Mouse (Mus musculus) E14TG2a.4 (cell line): ENCODE data around the gene Mansc1.

ENCODE experiments used
- H3K27me3 ChIP-seq: 2 replicates; pipeline ENCODE4 v1.6.1; 2014; ENCODE audit warnings: low read length, control low read depth; ENCODE audit not compliant: insufficient read depth
- H3K36me3 ChIP-seq: 2 replicates; pipeline ENCODE4 v1.6.1; 2014; ENCODE audit warnings: low read length, control low read depth; ENCODE audit not compliant: insufficient read depth
- H3K4me1 ChIP-seq: replicated peaks from 2 replicates; pipeline ENCODE4 v1.6.1; 2014; ENCODE audit warnings: low read depth, low read length, control low read depth
- H3K4me3 ChIP-seq: replicated peaks from 2 replicates; pipeline ENCODE4 v1.5.1; 2014; ENCODE audit warnings: mild to moderate bottlenecking, low read length
- H3K9me3 ChIP-seq: 2 replicates; pipeline ENCODE4 v1.6.1; 2014; ENCODE audit warnings: low read length, control low read depth
- CTCF ChIP-seq: conservative IDR thresholded peaks from 2 replicates; pipeline ENCODE4 v1.5.1; 2014; ENCODE audit warnings: low read length
- NANOG ChIP-seq: IDR thresholded peaks from 2 replicates; pipeline ENCODE4 v1.6.1; 2014; ENCODE audit warnings: borderline replicate concordance, low read length, mixed read lengths
- POU5F1 ChIP-seq: IDR thresholded peaks from 2 replicates; pipeline ENCODE4 v1.6.1; 2014; ENCODE audit warnings: low read length, borderline replicate concordance

Gene Mansc1

GRCm38 (mm10) chr6:134641738-134642446 is 9.6 kb upstream of the Mansc1 start:
- Histone ChIP-seq H3K27me3 (no peaks in the 10 kb centered on the region), H3K36me3 (peaks cover 19% of the 10 kb centered on the region), H3K4me3 (peak overlapping the region; percentile 97), H3K4me1 (peaks cover 18% of the 10 kb centered on the region), H3K9me3 (no peaks in the 10 kb centered on the region)
- TF ChIP-seq POU5F1 = no peak
- no peak for TF ChIP-seq NANOG
- TF ChIP-seq CTCF = no peak

- H3K4me1 ChIP-seq = peaks cover 17% of the 10 kb centered on the region
- peaks cover 14% of the 10 kb centered on the region for H3K36me3 ChIP-seq
- H3K4me3 ChIP-seq = peak overlapping the region; percentile 97
- no peaks in the 10 kb centered on the region for H3K9me3 ChIP-seq
- H3K27me3 ChIP-seq = no peaks in the 10 kb centered on the region
- TF ChIP-seq CTCF (no peak; the same call in 1 of the 2 replicates), NANOG (no peak), POU5F1 (no peak)
These were observed 8.5 kb upstream of the Mansc1 start for GRCm38 (mm10) chr6:134640485-134641475.

- Histone ChIP-seq H3K27me3 (no peaks in the 10 kb centered on the region), H3K9me3 (no peaks in the 10 kb centered on the region), H3K4me3 (no peak overlapping the region), H3K36me3 (peaks cover 5% of the 10 kb centered on the region), H3K4me1 (peaks cover 17% of the 10 kb centered on the region)
- TF ChIP-seq POU5F1 = no peak
- no peak for TF ChIP-seq NANOG
- no peak for TF ChIP-seq CTCF
These were observed 7.6 kb upstream of the Mansc1 start for GRCm38 (mm10) chr6:134639900-134640299.

- peaks cover 17% of the 10 kb centered on the region for H3K4me1 ChIP-seq
- H3K27me3 ChIP-seq = no peaks in the 10 kb centered on the region
- no peak within 1 kb of the TSS for H3K4me3 ChIP-seq
- TF ChIP-seq POU5F1 = no peak
- TF ChIP-seq NANOG = no peak
- TF ChIP-seq CTCF = no peak
- no peaks in the 10 kb centered on the region for H3K9me3 ChIP-seq
- H3K36me3 ChIP-seq = no peaks in the 10 kb centered on the region
These were observed 6.9 kb upstream of the Mansc1 start, which contains the start of gene Borcs5 for GRCm38 (mm10) chr6:134639210-134639609. Borcs5 (plus strand) TSS chr6:134639510.

- H3K27me3 ChIP-seq = peaks cover 25% of the 10 kb centered on the region
- no peak overlapping the region for H3K4me3 ChIP-seq
- TF ChIP-seq POU5F1 (no peak), NANOG (no peak), CTCF (peak; percentile 39)
- H3K4me1 ChIP-seq = peaks cover 13% of the 10 kb centered on the region
- no peaks in the 10 kb centered on the region for H3K36me3 ChIP-seq
- H3K9me3 ChIP-seq = no peaks in the 10 kb centered on the region
These were observed 4.2 kb upstream of the Mansc1 start for GRCm38 (mm10) chr6:134636476-134636875.

GRCm38 (mm10) chr6:134633553-134633952 is 1.3 kb upstream of the Mansc1 start:
- peaks cover 31% of the 10 kb centered on the region for H3K27me3 ChIP-seq
- TF ChIP-seq POU5F1 (no peak), CTCF (no peak), NANOG (no peak)
- no peaks in the 10 kb centered on the region for H3K36me3 ChIP-seq
- no peaks in the 10 kb centered on the region for H3K9me3 ChIP-seq
- no peak overlapping the region for H3K4me3 ChIP-seq
- H3K4me1 ChIP-seq = peaks cover 13% of the 10 kb centered on the region

GRCm38 (mm10) chr6:134632756-134633155 is 468 bp upstream of the Mansc1 start:
- TF ChIP-seq POU5F1 (no peak), NANOG (no peak), CTCF (no peak)
- Histone ChIP-seq H3K36me3 (no peaks in the 10 kb centered on the region), H3K9me3 (no peaks in the 10 kb centered on the region), H3K27me3 (peaks cover 31% of the 10 kb centered on the region), H3K4me3 (peak overlapping the region; percentile 80), H3K4me1 (peaks cover 13% of the 10 kb centered on the region)

GRCm38 (mm10) chr6:134630447-134630846 is 1.8 kb downstream of the Mansc1 start:
- Histone ChIP-seq H3K4me1 (peaks cover 19% of the 10 kb centered on the region), H3K27me3 (peaks cover 31% of the 10 kb centered on the region), H3K4me3 (no peak overlapping the region), H3K9me3 (no peaks in the 10 kb centered on the region), H3K36me3 (no peaks in the 10 kb centered on the region)
- TF ChIP-seq NANOG (no peak), CTCF (no peak), POU5F1 (no peak)
